Mouse (Mus musculus): ENCODE measurements around the gene Insc.

GRCm38 (mm10) chr7:114766523-114766922 lies 23.0 kb downstream of the Insc start:
- no peak for TF ChIP-seq CTCF (IDR thresholded peaks at IDR 0.05; ENCODE audit: low read depth)
- TF ChIP-seq EP300 (IDR thresholded peaks at IDR 0.05; ENCODE audit: low read depth): no peak
